In genomic region chrX:7467985-7468384, GRCm38 (mm10) we compare ENCODE assay signal across 17 mouse cellular contexts.
A peak's percentile ranks its signal among the peaks of the same experiment; 100 is the strongest.
DNase-seq lines count a peak whose midpoint lies in the region; ATAC-seq and TF ChIP-seq lines count a peak whose summit lies in the region.
"Had no signal": no experiment of that assay in that cellular context is flagged by ENCODE, and none has a peak within 500 bp of the region (broad histone marks: within the 10 kb centered on the region; RNA-seq: fewer than 3 reads in every experiment).

No protein-coding gene starts in this region.

- no peak; the same call in 1 of the 2 replicates for TF ChIP-seq CTCF in midbrain, postnatal 0 days (IDR thresholded peaks at IDR 0.05)

- H3K4me3 ChIP-seq in forebrain, embryonic 14.5 days (ENCODE audit: low read depth, low read length): no peak overlapping the region
- H3K4me3 ChIP-seq in forebrain, embryonic 11.5 days (ENCODE audit: low read depth, low read length): no peak overlapping the region
- H3K4me3 ChIP-seq in midbrain, postnatal 0 days (ENCODE audit: low read depth, low read length): no peak overlapping the region
- no peak overlapping the region for H3K4me3 ChIP-seq in midbrain, embryonic 16.5 days (ENCODE audit: low read depth, low read length)
- H3K4me3 ChIP-seq: embryonic facial prominence, embryonic 10.5 days; liver, embryonic 13.5 days had no signal

- no peak overlapping the region for H3K9ac ChIP-seq in forebrain, embryonic 14.5 days (ENCODE audit: low read length)
- no peak overlapping the region for H3K9ac ChIP-seq in forebrain, embryonic 11.5 days (ENCODE audit: low read length)
- no peak overlapping the region for H3K9ac ChIP-seq in midbrain, postnatal 0 days (replicated peaks; ENCODE audit: low read length, poor library complexity, severe bottlenecking)
- no peak overlapping the region for H3K9ac ChIP-seq in midbrain, embryonic 16.5 days (ENCODE audit: low read depth, low read length)
- H3K9ac ChIP-seq: liver, embryonic 13.5 days had no signal

- no peaks in the 10 kb centered on the region for H3K27me3 ChIP-seq in forebrain, embryonic 14.5 days (replicated peaks; ENCODE audit: control insufficient read depth, insufficient read depth, low read length)
- H3K27me3 ChIP-seq in forebrain, embryonic 11.5 days (ENCODE audit: control insufficient read depth, insufficient read depth, low read length): no peaks in the 10 kb centered on the region
- no peaks in the 10 kb centered on the region for H3K27me3 ChIP-seq in midbrain, postnatal 0 days (ENCODE audit: insufficient read depth, low read length)
- no peaks in the 10 kb centered on the region for H3K27me3 ChIP-seq in midbrain, embryonic 16.5 days (ENCODE audit: control insufficient read depth, insufficient read depth, low read depth, low read length)
- H3K27me3 ChIP-seq: liver, embryonic 13.5 days had no signal

- DNase-seq in forebrain, embryonic 14.5 days (ENCODE audit: low spot score): peak; percentile 3
- no peak for DNase-seq in forebrain, embryonic 11.5 days (ENCODE audit: low spot score)
- DNase-seq in kidney, postnatal 14 days: peak; percentile 6
- DNase-seq in kidney, adult 11 months: no peak
- DNase-seq in midbrain, postnatal 0 days (ENCODE audit: low spot score): peak; percentile 3
- no peak for DNase-seq in gastrocnemius, postnatal 4 days (ENCODE audit: low spot score in 2 of 2)
- no peak for DNase-seq in embryo, embryonic 10.5 days (ENCODE audit: low spot score)
- DNase-seq: cerebellum, adult 11 months; cerebellum, postnatal 14 days; heart, adult 18-20 months; heart, postnatal 4 days; liver, embryonic 13.5 days; lung, postnatal 14 days had no signal

- no peak overlapping the region for H3K27ac ChIP-seq in forebrain, embryonic 14.5 days (ENCODE audit: low read depth, low read length)
- H3K27ac ChIP-seq in forebrain, embryonic 11.5 days (ENCODE audit: low read depth, low read length): no peak overlapping the region
- no peak overlapping the region for H3K27ac ChIP-seq in midbrain, postnatal 0 days (ENCODE audit: low read depth, low read length)
- no peak overlapping the region for H3K27ac ChIP-seq in midbrain, embryonic 16.5 days (ENCODE audit: low read length)
- H3K27ac ChIP-seq: embryonic facial prominence, embryonic 10.5 days; liver, embryonic 13.5 days had no signal

- H3K9me3 ChIP-seq in forebrain, embryonic 14.5 days (replicated peaks; ENCODE audit: control insufficient read depth, low read length): no peaks in the 10 kb centered on the region
- H3K9me3 ChIP-seq in forebrain, embryonic 11.5 days (ENCODE audit: control insufficient read depth, low read length): no peaks in the 10 kb centered on the region
- H3K9me3 ChIP-seq in midbrain, postnatal 0 days (ENCODE audit: low read length): no peaks in the 10 kb centered on the region
- H3K9me3 ChIP-seq in midbrain, embryonic 16.5 days (replicated peaks; ENCODE audit: control insufficient read depth, low read length, poor library complexity, severe bottlenecking): no peaks in the 10 kb centered on the region
- H3K9me3 ChIP-seq: embryonic facial prominence, embryonic 10.5 days; liver, embryonic 13.5 days had no signal

- no peaks in the 10 kb centered on the region for H3K4me1 ChIP-seq in forebrain, embryonic 14.5 days (ENCODE audit: control insufficient read depth, insufficient read depth, low read length)
- H3K4me1 ChIP-seq in forebrain, embryonic 11.5 days (replicated peaks; ENCODE audit: control insufficient read depth, insufficient read depth, low read length): no peaks in the 10 kb centered on the region
- no peaks in the 10 kb centered on the region for H3K4me1 ChIP-seq in midbrain, postnatal 0 days (ENCODE audit: insufficient read depth, low read length)
- H3K4me1 ChIP-seq in midbrain, embryonic 16.5 days (ENCODE audit: control insufficient read depth, insufficient read depth, low read length): no peaks in the 10 kb centered on the region
- H3K4me1 ChIP-seq: embryonic facial prominence, embryonic 10.5 days; liver, embryonic 13.5 days had no signal

- H3K4me2 ChIP-seq in forebrain, embryonic 14.5 days (ENCODE audit: low read length): no peak overlapping the region
- no peak overlapping the region for H3K4me2 ChIP-seq in forebrain, embryonic 11.5 days (ENCODE audit: low read depth, low read length, severe bottlenecking)
- H3K4me2 ChIP-seq in midbrain, postnatal 0 days (ENCODE audit: low read depth, low read length, poor library complexity, severe bottlenecking): no peak overlapping the region
- no peak overlapping the region for H3K4me2 ChIP-seq in midbrain, embryonic 16.5 days (ENCODE audit: low read length)
- H3K4me2 ChIP-seq: liver, embryonic 13.5 days; midbrain, embryonic 11.5 days had no signal

- no peak for ATAC-seq in forebrain, embryonic 14.5 days
- ATAC-seq in forebrain, embryonic 11.5 days (replicated peaks; ENCODE audit: low FRiP score): no peak
- ATAC-seq in midbrain, postnatal 0 days (ENCODE audit: low FRiP score): no peak
- ATAC-seq in midbrain, embryonic 16.5 days: no peak
- ATAC-seq: forebrain, embryonic 16.5 days had no signal

- WGBS in forebrain, embryonic 14.5 days: 55% methylated on average over 1 of the region's 1 CpGs
- WGBS in forebrain, embryonic 11.5 days: 50% methylated on average over 1 of the region's 1 CpGs
- 62% methylated on average over 1 of the region's 1 CpGs for WGBS in midbrain, postnatal 0 days
- WGBS in midbrain, embryonic 16.5 days: 56% methylated on average over 1 of the region's 1 CpGs

- H3K36me3 ChIP-seq in forebrain, embryonic 14.5 days (ENCODE audit: control insufficient read depth, insufficient read depth, low read length): no peaks in the 10 kb centered on the region
- no peaks in the 10 kb centered on the region for H3K36me3 ChIP-seq in forebrain, embryonic 11.5 days (ENCODE audit: control insufficient read depth, insufficient read depth, low read length)
- H3K36me3 ChIP-seq in midbrain, postnatal 0 days (ENCODE audit: insufficient read depth, low read length): no peaks in the 10 kb centered on the region
- H3K36me3 ChIP-seq in midbrain, embryonic 16.5 days (ENCODE audit: control insufficient read depth, insufficient read depth, low read length): no peaks in the 10 kb centered on the region
- H3K36me3 ChIP-seq: embryonic facial prominence, embryonic 10.5 days; liver, embryonic 13.5 days had no signal

Comparison
In these comparisons a context has a peak if more than half of its experiments do, and no peak if none do; other contexts are left out.
1. DNase-seq: peak in forebrain, embryonic 14.5 days (single experiment), kidney, postnatal 14 days (single experiment) and midbrain, postnatal 0 days (single experiment); none in forebrain, embryonic 11.5 days (single experiment), kidney, adult 11 months (single experiment), gastrocnemius, postnatal 4 days (0 of 2) and embryo, embryonic 10.5 days (single experiment).